Mouse (Mus musculus) urinary bladder, adult 2 months (tissue): Measurements from ENCODE around the gene Plpp1. TPM values are rescaled to one million over a fixed set of nuclear protein-coding genes. Genes with fewer than 3 reads are reported as not detected.

Source experiments
- DNase-seq: peaks from one replicate; pipeline ENCODE4 v3.0.0; 2022; ENCODE audit warnings: low spot score
- polyA plus RNA-seq: library from polyadenylated mRNA; depleted of rRNA; stranded (reverse); fragments of >200 nt; gene quantifications from 2 replicates; pipeline ENCODE4 v1.2.3, GENCODE M21; 2012; rRNA removed

Gene Plpp1
- 139 and 141 TPM in 2 replicates for polyA plus RNA-seq

- peak; percentile 94 for DNase-seq
These were observed at the start of gene Plpp1 for GRCm38 (mm10) chr13:112800597-112801380. Gene Plpp1, plus strand, starts transcription at chr13:112800792.

GRCm38 (mm10) chr13:112751454-112752308 lies 48.9 kb upstream of the Plpp1 start:
- no peak for DNase-seq

GRCm38 (mm10) chr13:112752309-112752975 lies 48.1 kb upstream of the Plpp1 start:
- no peak for DNase-seq

GRCm38 (mm10) chr13:112753522-112753921 lies 47.1 kb upstream of the Plpp1 start:
- no peak for DNase-seq

- no peak for DNase-seq
These were observed 45.7 kb upstream of the Plpp1 start for GRCm38 (mm10) chr13:112754871-112755270.

- no peak for DNase-seq
These were observed 45.0 kb upstream of the Plpp1 start for GRCm38 (mm10) chr13:112755507-112756010.

GRCm38 (mm10) chr13:112757395-112757794 lies 43.2 kb upstream of the Plpp1 start:
- DNase-seq: no peak

- DNase-seq: no peak
These were observed 42.0 kb upstream of the Plpp1 start for GRCm38 (mm10) chr13:112758546-112759090.

GRCm38 (mm10) chr13:112759364-112759763 lies 41.2 kb upstream of the Plpp1 start:
- DNase-seq: no peak

- no peak for DNase-seq
These were observed 40.6 kb upstream of the Plpp1 start for GRCm38 (mm10) chr13:112759777-112760537.

GRCm38 (mm10) chr13:112760538-112760881 lies 40.1 kb upstream of the Plpp1 start:
- no peak for DNase-seq

- no peak for DNase-seq
These were observed 38.8 kb upstream of the Plpp1 start for GRCm38 (mm10) chr13:112761787-112762186.

GRCm38 (mm10) chr13:112762548-112762947 lies 38.0 kb upstream of the Plpp1 start:
- DNase-seq: no peak

- DNase-seq: no peak
These were observed 37.0 kb upstream of the Plpp1 start for GRCm38 (mm10) chr13:112763531-112764091.

GRCm38 (mm10) chr13:112764556-112764955 lies 36.0 kb upstream of the Plpp1 start:
- no peak for DNase-seq

GRCm38 (mm10) chr13:112765654-112766053 lies 34.9 kb upstream of the Plpp1 start:
- DNase-seq: no peak

- no peak for DNase-seq
These were observed 29.9 kb upstream of the Plpp1 start for GRCm38 (mm10) chr13:112770528-112771328.

GRCm38 (mm10) chr13:112771447-112772208 lies 29.0 kb upstream of the Plpp1 start:
- no peak for DNase-seq

- no peak for DNase-seq
These were observed 28.3 kb upstream of the Plpp1 start for GRCm38 (mm10) chr13:112772252-112772651.
